Mouse (Mus musculus) urinary bladder, postnatal 4 days (tissue): ENCODE results near the gene 4930430F08Rik.
A peak's percentile ranks its signal among the peaks of the same experiment; 100 is the strongest.
"Not testable (repeated sequence)": the region's sequence is repeated elsewhere in the genome, so short reads cannot be mapped to it uniquely, and the experiment has no call there.

Experiments used
- DNase-seq, 2 experiments: peaks; one replicate each; pipeline ENCODE4 v3.0.0; 2021 to 2022; ENCODE audit warnings: low spot score in 2 of 2

The 4930430F08Rik gene

DNA sequence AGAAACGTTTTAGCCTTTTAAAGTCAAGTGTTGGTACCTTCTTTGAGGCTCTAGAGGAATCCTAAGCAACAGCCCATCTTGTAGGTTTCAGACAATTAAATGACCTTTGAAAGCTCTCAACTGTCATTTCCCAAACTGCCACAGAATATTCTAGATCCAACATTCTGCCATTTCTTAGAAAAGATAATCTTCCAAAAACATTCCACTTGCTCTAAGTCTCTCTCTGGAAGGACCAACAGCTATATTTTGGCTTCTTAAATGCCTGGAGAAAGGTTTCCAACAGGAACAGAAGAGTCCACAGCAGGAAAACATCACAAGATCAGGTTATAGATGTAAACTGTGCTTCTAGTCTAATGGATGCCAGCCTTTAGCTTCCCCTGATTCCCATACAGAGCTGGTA lies at the start of gene 4930430F08Rik, which contains the start of gene 1700017N19Rik:
Gene 4930430F08Rik, minus strand, starts transcription at position 101 of the 400 bp plus-strand sequence.
Gene 1700017N19Rik, plus strand, starts transcription at position 162 of the 400 bp plus-strand sequence.
- DNase-seq: no peak

DNA sequence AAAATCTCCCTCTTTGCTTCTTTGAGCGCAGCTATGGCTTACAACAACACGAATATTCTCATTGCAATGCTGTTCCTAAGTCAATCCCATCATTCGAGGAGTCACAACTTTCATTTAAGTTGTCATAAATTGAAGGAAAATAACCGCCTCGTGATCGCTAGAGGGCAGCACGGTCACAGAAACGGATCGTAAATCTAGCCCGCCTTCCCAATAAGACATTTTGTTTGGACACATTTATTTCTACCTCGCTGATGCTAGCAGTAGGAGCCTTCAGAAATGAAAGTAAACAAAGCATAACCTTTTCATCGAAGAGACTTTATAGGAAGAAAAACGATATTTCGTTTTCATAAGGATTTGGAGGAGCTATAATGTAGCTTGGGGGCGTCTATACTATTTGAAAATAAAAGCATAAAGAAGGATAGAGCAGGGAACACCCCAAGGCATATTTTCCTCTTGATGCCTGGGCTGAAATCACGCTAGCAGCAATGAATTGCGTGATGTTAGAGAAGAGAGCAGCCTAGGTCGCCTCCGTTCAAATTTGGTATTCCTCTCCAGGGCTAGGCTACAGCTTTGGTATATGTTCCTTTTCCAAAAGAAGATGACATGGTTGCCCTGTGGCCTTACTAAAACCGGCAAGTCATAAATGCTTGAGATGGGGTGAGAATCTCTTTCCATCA lies 39.7 kb upstream of the 4930430F08Rik start:
- no peak for DNase-seq

DNA sequence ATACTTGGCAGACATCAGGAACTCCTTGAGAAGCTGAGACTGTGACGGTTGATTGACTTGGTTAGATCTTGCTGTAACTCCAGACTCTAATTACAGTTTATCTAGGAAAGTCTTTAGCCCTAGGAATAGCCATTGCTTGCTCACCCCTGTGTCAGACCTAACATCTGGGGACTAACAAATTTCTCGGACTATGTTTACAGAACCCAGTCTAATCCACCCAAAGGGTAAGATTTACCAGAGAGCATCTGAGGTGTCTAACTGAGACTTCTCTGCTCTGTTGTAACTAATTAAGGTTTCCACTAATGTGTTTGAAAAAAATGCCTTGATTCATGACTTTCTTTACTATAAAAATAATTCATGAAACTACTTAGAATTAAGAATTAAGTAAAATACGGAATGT lies 32.3 kb upstream of the 4930430F08Rik start:
- DNase-seq: no peak

DNA sequence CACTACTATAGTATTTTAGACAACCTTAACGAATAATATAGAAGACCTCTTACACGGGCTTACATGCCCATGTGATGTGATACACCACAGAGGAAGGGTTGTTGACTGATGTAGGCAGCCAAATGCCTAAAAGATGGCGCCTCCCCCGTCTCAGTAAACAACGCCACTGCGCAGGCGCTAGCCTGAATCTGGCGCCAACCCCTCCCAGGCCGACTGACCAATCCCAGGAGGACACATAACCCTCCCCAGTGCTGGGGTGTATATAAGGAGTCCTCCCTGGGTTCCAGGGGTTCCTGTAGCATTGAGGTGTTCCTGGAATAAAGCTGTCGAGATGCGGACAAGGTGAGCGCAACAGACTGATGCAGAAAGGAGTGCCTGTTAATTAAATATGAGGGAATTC lies 29.8 kb upstream of the 4930430F08Rik start:
- DNase-seq: no peak

DNA sequence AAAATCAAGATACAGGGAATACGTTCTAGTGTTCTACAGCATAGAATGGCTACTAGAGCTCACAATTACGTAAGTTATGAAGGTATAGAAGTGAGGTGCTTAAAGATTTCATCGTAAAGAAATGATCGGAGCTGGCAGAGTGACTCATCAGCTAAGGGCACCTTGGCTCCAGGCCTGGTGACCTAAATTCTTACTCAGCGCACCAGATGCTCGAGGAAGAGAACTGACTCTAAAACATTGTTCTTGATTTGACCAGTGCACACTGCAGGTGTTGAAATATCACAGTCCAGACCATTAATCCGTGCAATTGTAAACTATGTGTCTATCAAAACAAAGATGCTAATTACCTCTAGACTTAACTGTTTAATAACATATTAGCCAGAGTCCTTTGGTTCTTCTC lies 29.3 kb upstream of the 4930430F08Rik start:
- DNase-seq: no peak

DNA sequence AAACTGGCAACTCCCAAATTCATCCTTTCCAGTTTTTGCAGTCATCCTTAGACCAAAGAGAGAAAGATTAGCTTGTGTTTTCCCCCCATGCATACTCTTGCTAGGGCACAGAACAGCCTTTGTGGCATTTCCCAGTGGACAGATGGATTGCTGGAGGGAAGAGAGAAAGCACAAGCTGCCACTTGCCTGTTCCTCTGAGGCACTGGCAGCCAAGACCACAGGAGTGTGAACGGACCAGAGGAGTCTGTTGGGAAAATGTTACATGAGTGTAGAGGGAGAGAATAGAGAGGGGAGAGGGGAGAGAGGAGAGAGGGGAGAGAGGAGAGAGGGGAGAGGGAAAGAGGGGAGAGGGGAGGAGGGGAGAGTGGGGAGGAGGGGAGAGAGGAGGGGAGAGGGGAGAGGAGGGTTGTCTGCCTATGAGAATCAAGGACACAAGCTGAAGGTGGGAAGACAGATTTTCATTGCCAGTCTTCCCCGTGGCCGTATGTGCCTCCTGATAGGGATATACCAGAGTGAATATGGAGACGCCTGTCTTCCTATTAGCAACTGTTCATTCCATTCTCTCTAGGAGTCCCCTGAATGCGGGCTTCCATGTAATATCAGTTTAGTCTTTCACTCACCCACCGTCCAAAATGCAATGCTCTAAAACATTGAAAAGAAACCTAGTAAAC lies 27.1 kb upstream of the 4930430F08Rik start:
- no peak for DNase-seq

DNA sequence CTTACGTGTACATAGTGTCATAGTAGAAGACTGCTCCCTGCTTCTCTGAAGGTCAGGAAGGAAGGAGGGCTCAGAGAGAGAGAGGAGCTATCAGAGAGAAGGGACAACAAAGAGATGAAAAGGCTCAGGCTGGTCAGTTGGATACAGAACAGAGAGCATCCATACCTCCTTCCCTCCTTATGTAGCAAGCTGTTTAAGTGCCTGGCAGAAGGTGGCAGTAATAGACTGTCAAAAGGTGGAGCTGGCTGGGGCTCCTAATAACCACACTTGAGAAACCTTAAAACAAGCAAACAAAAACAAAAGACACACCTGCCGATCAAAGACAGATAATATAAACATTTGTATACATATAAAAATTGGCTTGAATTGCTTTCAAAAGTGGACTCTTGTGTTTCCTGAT lies 14.0 kb upstream of the 4930430F08Rik start:
- DNase-seq: no peak

DNA sequence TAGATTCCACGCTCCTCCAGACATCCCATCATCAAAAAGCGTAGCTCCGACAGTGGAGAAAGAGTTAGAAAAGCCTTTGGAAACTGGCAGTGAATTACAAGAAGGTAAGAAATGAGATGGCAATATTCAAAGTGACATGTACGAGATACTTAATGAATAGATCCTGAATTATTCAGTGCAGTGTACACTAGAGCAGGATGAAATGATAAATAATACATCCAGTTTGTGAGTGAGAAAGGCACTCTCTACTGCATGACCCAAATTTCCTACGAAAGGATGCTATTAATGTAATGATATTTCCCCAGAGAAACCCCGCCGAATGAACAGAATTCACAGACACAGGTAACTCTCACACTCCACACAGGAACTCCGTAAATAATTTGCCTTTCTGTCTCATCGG lies 13.3 kb upstream of the 4930430F08Rik start:
- no peak for DNase-seq

DNA sequence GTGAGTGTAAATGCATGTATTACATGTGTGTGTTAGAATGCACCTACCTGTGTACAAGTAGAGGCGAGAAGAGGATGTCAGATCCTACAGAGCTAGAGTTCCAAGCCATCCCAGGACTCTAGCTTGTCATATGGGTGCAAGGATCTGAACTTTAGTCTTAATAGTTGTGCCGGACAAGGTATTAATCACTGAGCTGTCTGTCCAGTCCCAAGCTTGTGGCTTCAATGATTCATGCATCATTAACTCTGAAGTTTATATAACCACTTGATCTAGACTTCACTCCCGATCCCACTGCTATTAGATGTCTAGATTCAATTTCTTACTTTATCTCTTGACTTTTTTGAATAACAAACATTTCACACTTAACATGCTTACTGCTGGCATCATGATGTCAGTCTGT lies 8.1 kb upstream of the 4930430F08Rik start:
- DNase-seq: no peak

DNA sequence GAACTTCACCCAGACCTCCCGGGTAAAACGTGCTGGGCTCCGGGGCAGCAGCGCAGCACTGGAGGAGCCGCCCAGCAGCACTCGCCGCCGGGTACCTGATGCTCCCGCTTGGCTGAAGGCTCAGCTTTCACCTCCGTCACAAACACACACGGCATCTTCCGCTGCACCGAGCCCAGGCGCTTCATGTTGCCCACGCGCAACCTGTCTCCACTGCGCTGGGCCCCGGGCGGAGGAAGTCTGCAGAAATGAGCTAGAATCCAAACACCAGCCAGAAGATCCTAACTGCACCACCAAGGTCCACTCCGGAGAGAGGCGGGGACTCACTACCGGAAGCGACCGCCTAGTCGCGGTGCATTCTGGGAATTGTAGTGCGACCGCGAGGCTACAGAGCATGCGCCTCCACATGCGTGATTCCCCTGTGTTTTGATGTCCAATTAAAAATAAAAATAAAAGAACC lies 1.3 kb downstream of the 4930430F08Rik start:
- DNase-seq: peak; percentile 74 to 89

DNA sequence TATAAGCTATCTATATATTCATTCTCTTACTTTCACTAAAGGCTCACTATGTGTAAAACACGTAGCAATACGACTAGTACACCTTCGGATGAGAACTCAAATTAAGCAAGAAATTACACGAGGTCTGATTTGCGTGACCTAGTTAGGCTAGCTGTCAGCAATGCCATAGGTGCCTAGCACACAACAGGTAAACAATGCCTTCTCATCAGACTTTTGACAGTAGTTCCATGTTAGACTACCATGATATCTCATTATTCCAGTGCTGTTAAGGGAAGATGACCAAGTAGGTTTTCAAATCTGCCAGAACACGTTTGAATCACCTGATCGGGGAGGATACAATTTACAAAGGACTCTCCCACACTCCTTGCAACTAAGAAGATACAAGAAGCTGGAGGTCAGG lies 1.7 kb downstream of the 4930430F08Rik start:
- DNase-seq: no peak

DNA sequence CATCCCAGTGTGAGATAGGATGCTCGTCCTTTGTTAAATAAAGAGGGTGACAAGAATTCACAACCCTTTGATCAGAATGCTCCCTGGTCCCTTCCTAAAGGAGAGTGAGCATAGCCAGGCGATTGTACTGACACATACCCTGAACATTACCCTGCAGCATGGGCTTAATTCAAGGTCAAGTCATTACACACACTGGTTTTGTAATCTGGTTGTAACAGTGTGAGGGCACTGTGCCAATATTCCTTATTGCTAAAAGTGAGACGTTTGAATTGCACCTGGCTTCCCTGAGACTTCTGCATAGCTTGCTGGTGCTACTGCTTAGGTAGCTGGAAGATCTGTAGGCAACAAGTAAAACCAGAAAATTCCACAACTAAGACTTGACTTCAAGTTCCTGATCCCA lies 6.0 kb downstream of the 4930430F08Rik start:
- no peak for DNase-seq

DNA sequence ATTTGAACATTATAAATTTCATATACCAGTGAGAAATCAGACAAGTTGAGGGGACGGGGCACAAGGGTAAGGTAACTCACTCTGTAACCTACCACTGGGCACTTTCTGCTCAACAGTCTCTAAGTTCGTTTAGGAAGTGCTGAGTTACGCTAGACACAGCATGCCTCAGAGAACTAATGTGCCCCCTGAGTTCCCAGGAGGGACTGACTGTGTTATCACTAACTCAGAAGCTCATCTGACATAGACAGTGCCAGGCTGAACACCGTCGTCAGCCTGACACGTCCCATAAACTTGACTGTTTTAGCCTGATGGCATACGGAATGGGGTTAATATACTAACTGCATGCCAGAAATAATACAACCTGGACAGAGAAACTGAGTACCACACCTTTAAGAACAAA lies 14.9 kb downstream of the 4930430F08Rik start:
- no peak for DNase-seq

DNA sequence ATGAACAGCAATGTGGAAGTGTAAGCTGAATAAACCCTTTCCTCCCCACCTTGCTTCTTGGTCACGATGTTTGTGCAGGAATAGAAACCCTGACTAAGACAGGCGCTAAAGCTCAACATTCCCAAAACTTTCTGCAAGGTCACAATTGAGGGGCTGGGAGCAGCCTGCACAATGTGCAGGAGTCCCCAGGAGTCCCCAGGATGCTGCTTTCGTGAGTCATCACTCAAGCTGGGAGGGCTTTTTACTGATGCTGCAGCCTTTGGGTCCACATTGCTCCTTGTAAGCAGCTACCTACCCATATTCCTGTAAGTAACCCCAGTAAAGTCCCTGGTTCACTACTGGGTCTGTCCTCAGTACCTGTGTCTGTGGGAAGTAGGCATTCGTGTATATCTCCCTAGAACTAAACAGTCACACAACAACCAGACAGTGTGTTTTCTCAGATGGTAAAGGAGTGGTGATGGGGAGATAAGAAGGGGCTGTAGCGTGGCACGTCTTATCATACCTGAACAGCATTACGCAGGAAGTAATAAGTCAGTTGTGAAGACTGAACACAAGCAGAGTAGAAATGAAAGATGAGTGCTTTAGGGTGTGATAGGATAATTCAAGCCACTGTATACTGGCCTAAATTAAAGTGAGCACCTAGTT lies 15.6 kb downstream of the 4930430F08Rik start:
- no peak for DNase-seq

DNA sequence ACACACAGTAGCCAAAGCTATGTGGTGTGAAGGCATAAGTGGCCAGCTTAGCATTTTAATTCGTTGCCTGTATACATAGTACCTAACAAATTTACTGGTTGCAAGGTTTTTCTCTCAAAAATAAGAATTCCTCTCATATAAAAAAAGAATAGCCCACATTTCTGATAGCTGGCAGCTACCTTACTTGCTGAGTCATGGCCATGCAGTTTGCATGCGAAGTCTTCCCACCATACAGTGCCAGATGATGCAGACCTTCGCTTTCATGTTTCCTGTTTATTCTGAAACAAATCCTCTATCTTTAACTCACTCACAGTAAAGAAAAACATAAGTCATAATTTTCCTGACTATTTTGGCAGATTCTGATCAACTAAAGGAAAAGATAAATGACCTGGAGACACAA lies 18.5 kb downstream of the 4930430F08Rik start:
- DNase-seq: no peak

DNA sequence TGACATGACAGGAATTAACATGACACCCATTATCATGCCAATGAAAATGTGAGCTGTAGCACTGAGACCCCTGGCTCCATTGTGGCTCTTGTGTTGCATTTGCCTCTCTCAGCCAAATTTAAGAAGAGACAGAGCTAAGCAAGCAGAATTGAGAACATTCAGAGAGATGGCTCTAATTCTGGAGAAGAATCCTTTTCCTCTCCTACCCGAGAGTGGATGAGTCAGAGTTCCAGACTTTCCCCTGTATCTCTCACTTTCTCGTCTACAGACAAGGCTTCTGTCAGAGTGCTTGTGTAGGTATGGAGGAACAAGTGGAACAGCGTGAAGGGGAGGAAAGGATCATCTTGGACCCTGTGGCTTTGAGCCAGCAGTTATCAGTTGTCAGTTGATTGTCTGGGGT lies 26.1 kb downstream of the 4930430F08Rik start:
- DNase-seq: no peak

DNA sequence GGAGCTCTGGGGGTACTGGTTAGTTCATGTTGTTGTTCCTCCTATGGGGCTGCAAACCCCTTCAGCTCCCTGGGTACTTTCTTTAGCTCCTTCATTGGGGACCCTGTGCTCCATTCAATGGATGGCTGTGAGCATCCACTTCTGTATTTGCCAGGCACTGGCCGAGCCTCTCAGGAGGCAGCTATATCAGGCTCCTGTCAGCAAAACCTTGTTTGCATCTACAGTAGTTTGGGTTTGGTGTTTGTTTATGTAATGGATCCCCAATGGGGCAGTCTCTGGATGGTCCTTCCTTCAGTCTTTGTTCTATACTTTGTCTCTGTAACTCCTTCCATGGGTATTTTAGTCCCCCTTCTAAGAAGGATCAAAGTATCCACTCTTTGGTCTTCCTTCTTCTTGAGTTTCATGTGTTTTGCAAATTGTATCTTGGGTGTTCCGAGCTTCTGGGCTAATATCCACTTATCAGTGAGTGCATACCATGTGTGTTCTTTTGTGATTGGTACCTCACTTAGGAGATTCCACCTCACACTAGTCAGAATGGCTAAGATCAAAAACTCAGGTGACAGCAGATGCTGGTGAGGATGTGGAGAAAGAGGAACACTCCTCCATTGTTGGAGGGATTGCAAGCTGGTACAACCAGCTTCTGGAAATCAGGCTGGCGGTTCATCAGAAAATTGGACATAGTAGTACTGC lies 29.9 kb downstream of the 4930430F08Rik start:
- DNase-seq: not testable (repeated sequence)

DNA sequence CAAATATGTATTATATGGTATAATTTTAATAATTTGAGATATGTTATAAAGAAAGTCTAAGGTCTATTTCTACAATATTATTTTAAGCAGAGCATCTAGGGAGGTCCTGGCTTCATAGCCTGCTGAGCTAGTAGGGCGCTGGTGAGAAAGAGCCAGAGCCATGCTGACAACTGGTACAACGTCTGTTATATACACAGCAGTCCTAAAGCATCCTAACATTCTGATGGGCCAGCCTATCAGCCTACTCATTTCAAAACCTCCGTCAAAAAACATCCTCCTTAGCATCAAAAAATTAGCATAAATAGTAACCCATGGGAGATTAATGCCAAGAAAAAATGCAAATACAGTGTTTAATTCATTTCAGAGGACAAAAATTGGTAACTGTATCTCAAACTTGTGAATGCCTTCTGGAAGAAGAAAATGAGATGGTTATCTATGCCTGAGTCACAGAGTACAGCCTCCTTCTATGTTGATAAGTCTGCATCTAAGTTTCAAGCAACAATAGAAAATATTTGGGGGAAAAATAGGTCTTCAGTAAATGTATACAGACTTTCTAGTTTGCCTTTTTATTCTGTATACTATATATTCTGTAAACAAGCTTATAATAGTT lies 33.6 kb downstream of the 4930430F08Rik start:
- no peak for DNase-seq

DNA sequence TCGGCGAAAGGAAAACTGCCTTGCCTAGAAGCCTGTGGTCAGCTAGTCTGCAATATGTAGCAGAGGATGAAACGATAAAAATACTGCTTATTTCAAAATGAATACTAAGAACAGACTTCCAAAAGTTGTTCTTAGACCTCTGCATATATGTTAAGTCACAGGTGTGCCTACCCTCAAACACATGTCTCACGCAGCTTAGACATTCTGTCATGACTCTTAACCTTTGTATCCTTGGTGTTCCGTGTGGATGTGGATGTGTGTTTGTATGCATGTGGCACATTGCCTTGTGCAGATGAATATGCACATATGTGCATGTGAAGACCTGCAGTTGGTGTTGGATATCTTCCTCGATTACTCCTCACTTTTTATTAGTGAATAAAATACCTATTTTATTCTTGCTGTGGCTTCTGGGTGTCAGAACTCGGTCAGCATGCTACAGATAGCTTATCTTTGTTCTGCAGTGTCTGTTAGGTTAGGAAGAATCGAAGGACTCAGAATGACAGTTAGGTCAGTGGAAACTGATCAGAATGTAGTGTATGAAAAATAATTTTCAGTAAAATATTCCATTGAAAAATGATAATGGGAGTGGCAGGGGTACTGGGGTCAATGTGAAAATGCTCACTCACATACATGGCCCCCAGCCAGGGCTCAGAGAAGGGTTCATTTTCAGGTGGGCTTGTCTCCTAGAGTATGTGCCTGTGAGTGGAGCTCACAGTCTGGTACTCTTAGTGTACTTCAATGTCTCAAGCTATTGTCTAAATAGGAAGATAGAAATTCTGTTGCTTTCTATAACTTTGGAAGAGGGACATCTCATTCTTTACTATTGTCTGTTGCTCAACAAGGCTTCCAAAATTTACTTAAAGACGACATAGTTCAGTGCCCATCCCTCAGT lies 65.5 kb downstream of the 4930430F08Rik start:
- DNase-seq: no peak

DNA sequence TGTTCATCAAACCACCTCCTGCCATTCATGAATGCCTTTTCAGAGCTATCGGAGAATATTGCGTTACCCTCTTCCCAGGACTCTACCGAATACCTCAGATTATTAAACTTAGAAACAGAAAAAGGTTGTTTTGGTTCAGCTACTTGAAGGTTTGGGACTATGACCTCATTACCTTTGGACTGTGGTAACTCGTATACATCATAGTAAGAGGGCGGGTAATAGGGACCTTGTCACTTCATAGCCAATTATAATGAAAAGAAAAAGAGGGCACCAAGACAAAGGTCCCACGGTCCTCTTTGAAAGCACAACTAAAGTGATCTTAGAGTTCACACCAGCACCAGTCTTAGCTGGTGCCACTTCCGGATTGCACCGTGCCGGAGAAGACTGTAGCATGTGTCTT lies 67.9 kb downstream of the 4930430F08Rik start:
- no peak for DNase-seq
